In the genomic region with DNA sequence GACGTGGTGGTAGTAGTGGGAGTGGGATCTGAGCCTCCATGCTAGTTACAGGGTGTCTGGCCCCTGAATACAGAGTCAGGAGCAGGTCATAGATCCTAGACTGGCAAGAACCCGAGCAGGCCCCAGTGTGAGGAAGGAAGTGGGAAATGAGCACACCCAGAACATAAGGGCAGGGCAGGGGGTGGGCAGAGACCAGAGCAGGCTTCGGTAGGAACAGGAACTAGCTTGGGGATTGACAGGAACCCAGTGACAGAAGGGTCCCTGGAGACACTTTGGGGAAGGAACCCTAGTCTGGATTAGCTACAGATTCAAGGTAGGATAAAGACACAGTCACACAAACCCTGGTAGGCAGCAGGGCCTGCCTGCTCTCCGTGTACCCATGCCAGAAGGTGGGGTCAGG, we compare ENCODE assay signal across 8 mouse cellular contexts. TPM values are rescaled to one million over a fixed set of nuclear protein-coding genes. Genes with fewer than 3 reads are reported as not detected.
A peak's percentile ranks its signal among the peaks of the same experiment; 100 is the strongest.
DNase-seq lines count a peak whose midpoint lies in the region; ATAC-seq and TF ChIP-seq lines count a peak whose summit lies in the region.

No protein-coding gene starts in this region.

- H3K27ac ChIP-seq in MEL (ENCODE audit: control insufficient read depth, low read depth, low read length): peak overlapping the region; percentile 34
- peak overlapping the region; percentile 85 for H3K27ac ChIP-seq in kidney, adult 2 months (ENCODE audit: insufficient read depth, low read depth, low read length)
- H3K27ac ChIP-seq in lung, embryonic 15.5 days: peak overlapping the region; percentile 72

- H3K4me2 ChIP-seq in lung, embryonic 15.5 days: peak overlapping the region; percentile 90

- H3K79me2 ChIP-seq in MEL (ENCODE audit: control insufficient read depth, insufficient read depth, low read length, poor library complexity): no peaks in the 10 kb centered on the region

- H3K9ac ChIP-seq in MEL (ENCODE audit: control insufficient read depth, low read depth, low read length, poor library complexity, severe bottlenecking): peak overlapping the region; percentile 44
- H3K9ac ChIP-seq in lung, embryonic 15.5 days: no peak overlapping the region

- DNase-seq in B cell, adult 2 months: peak; percentile 31 to 43
- peak; percentile 84 for DNase-seq in MEL (ENCODE audit: low read depth, low spot score)
- peak; percentile 64 for DNase-seq in heart, adult 8-10 months (ENCODE audit: low spot score)
- peak; percentile 74 for DNase-seq in kidney, adult 2 months
- DNase-seq in retina, postnatal 1 day: peak; percentile 32
- no peak for DNase-seq in T-cell, adult 2 months (ENCODE audit: low spot score)
- no peak for DNase-seq in right cerebral cortex, adult 18-20 months

- WGBS in kidney, adult 2 months: 17% methylated on average over 4 of the region's 4 CpGs
- 22% methylated on average over 4 of the region's 4 CpGs for WGBS in lung, embryonic 15.5 days

- no peak for TF ChIP-seq CTCF in MEL (IDR thresholded peaks at IDR 0.05 in 2 of 3, conservative IDR thresholded peaks at IDR 0.05 in 1 of 3; ENCODE audit: control insufficient read depth in 1 of 3, insufficient read depth in 1 of 3, low read depth in 2 of 3, low read length in 3 of 3, poor library complexity in 1 of 3, severe bottlenecking in 1 of 3)
- no peak for TF ChIP-seq CTCF in kidney, adult 2 months (conservative IDR thresholded peaks at IDR 0.05; ENCODE audit: insufficient read depth, insufficient read length, low read depth, low read length)

- 0 out of 4 replicates have a peak, but pooled peaks of 1 of the 2 experiments have one; percentile 24 for TF ChIP-seq POLR2A in MEL (IDR thresholded peaks at IDR 0.05; ENCODE audit: control insufficient read depth in 1 of 2, insufficient read depth in 1 of 2, low read depth in 1 of 2, low read length in 2 of 2, poor library complexity in 1 of 2)
- no peak for TF ChIP-seq POLR2A in kidney, adult 2 months (IDR thresholded peaks at IDR 0.05; ENCODE audit: low read depth, low read length)

- H3K27me3 ChIP-seq in MEL (ENCODE audit: control insufficient read depth in 1 of 2, insufficient read depth in 2 of 2, low read length in 2 of 2): no peaks in the 10 kb centered on the region
- no peaks in the 10 kb centered on the region for H3K27me3 ChIP-seq in kidney, adult 2 months (replicated peaks; ENCODE audit: control insufficient read depth, insufficient read depth, low read length)
- H3K27me3 ChIP-seq in lung, embryonic 15.5 days: no peaks in the 10 kb centered on the region

- no peak for ATAC-seq in lung, embryonic 15.5 days (ENCODE audit: borderline replicate concordance, extremely low read depth, low FRiP score, low TSS enrichment)

- H3K36me3 ChIP-seq in MEL (ENCODE audit: control insufficient read depth in 1 of 2, insufficient read depth in 2 of 2, low read length in 2 of 2): peaks cover 0 to 17% of the 10 kb centered on the region in 2 experiments; a peak in 2 of 4 replicates
- H3K36me3 ChIP-seq in kidney, adult 2 months (ENCODE audit: control insufficient read depth, insufficient read depth, low read length): no peaks in the 10 kb centered on the region
- H3K36me3 ChIP-seq in lung, embryonic 15.5 days: no peaks in the 10 kb centered on the region

- peak overlapping the region; percentile 53 to 80 for H3K4me3 ChIP-seq in MEL (ENCODE audit: control insufficient read depth in 1 of 2, insufficient read depth in 1 of 2, low read depth in 2 of 2, low read length in 2 of 2)
- H3K4me3 ChIP-seq in kidney, adult 2 months (ENCODE audit: insufficient read depth, low read depth, low read length): peak overlapping the region; percentile 63
- peak overlapping the region; percentile 55 for H3K4me3 ChIP-seq in lung, embryonic 15.5 days

- no peak for TF ChIP-seq RAD21 in MEL (IDR thresholded peaks at IDR 0.05; ENCODE audit: low read depth, low read length)

- no peaks in the 10 kb centered on the region for H3K9me3 ChIP-seq in MEL (replicated peaks; ENCODE audit: insufficient read depth, low read length)
- H3K9me3 ChIP-seq in lung, embryonic 15.5 days: no peaks in the 10 kb centered on the region

- peaks cover 10 to 33% of the 10 kb centered on the region in 2 experiments for H3K4me1 ChIP-seq in MEL (ENCODE audit: control insufficient read depth in 1 of 2, insufficient read depth in 2 of 2, low read length in 2 of 2)
- H3K4me1 ChIP-seq in kidney, adult 2 months (ENCODE audit: control insufficient read depth, insufficient read depth, low read length): peaks cover 4% of the 10 kb centered on the region
- H3K4me1 ChIP-seq in lung, embryonic 15.5 days: peaks cover 31% of the 10 kb centered on the region

- no peak for TF ChIP-seq EP300 in MEL (IDR thresholded peaks at IDR 0.05; ENCODE audit: low read depth in 1 of 2, low read length in 2 of 2)

TF ChIP-seq in MEL, 35 proteins besides CTCF, POLR2A, EP300 and RAD21:
- 0 out of 2 replicates have a peak, but pooled peaks have one; percentile 65 for TF ChIP-seq ELF1 (IDR thresholded peaks at IDR 0.05; ENCODE audit: low read depth, low read length)
- TF ChIP-seq HCFC1 (IDR thresholded peaks at IDR 0.05; ENCODE audit: low read depth, low read length): peak; percentile 62
- TF ChIP-seq SIN3A (IDR thresholded peaks at IDR 0.05; ENCODE audit: low read length): peak; percentile 51; the same call in 1 of the 2 replicates
- TF ChIP-seq ZKSCAN1 (IDR thresholded peaks at IDR 0.05; ENCODE audit: low read depth, low read length): no peak
- TF ChIP-seq MAZ (IDR thresholded peaks at IDR 0.05; ENCODE audit: low read depth, low read length): no peak
- 0 out of 2 replicates have a peak, but pooled peaks have one; percentile 42 for TF ChIP-seq ETS1 (IDR thresholded peaks at IDR 0.05; ENCODE audit: low read depth, low read length)
- TF ChIP-seq MXI1 (IDR thresholded peaks at IDR 0.05; ENCODE audit: low read depth, low read length): peak; percentile 26; the same call in 1 of the 2 replicates
- 0 out of 2 replicates have a peak, but pooled peaks have one; percentile 16 for TF ChIP-seq GATA1 (IDR thresholded peaks at IDR 0.05; ENCODE audit: low read depth, low read length)
- no peak for TF ChIP-seq UBTF (IDR thresholded peaks at IDR 0.05; ENCODE audit: borderline replicate concordance, insufficient read depth, low read depth, low read length)

RNA-seq across cellular contexts. Expression of gene Fam214b, which starts 1.3 kb away (rescaled TPM):
- 0.95 and 1.3 TPM in 2 replicates for total RNA-seq in MEL (2012; rRNA removed)
- 1 to 10 TPM in 1 of 2 experiments, not detected in 1; 3.8 TPM for polyA plus RNA-seq in MEL (2012; ENCODE audit: insufficient read depth in 1 of 2, insufficient read length in 2 of 2, low read depth in 1 of 2, low replicate concordance in 2 of 2, missing spikeins in 1 of 2)
- 10 to 100 TPM; 25.7 to 34.1 (median 30.1) TPM for total RNA-seq in heart, adult 8-10 months (2022)
- polyA plus RNA-seq in kidney, adult 2 months (2012; rRNA removed): 14.4 and 15.6 TPM in 2 replicates
- 10.6 and 11.2 TPM in 2 replicates for polyA plus RNA-seq in lung, embryonic 15.5 days (2015; fragmentation: Nextera tagmentation; extraction: Ambion mirVana)

RNA-seq across cellular contexts. Expression of gene Stoml2, which starts 13.2 kb away (rescaled TPM):
- 384 and 391 TPM in 2 replicates for total RNA-seq in MEL (2012; rRNA removed)
- 100 to 1,000 TPM in 1 of 2 experiments, not detected in 1; 480 TPM for polyA plus RNA-seq in MEL (2012; ENCODE audit: insufficient read depth in 1 of 2, insufficient read length in 2 of 2, low read depth in 1 of 2, low replicate concordance in 2 of 2, missing spikeins in 1 of 2)
- 100 to 1,000 TPM; 104 to 110 (median 108) TPM for total RNA-seq in heart, adult 8-10 months (2022)
- 103 and 118 TPM in 2 replicates for polyA plus RNA-seq in kidney, adult 2 months (2012; rRNA removed)
- 321 and 331 TPM in 2 replicates for polyA plus RNA-seq in lung, embryonic 15.5 days (2015; fragmentation: Nextera tagmentation; extraction: Ambion mirVana)

RNA-seq across cellular contexts. Expression of gene Unc13b, which starts 14.1 kb away (rescaled TPM):
- total RNA-seq in MEL (2012; rRNA removed): 5.4 and 6.5 TPM in 2 replicates
- 1 to 10 TPM in 1 of 2 experiments, not detected in 1; 9.6 TPM for polyA plus RNA-seq in MEL (2012; ENCODE audit: insufficient read depth in 1 of 2, insufficient read length in 2 of 2, low read depth in 1 of 2, low replicate concordance in 2 of 2, missing spikeins in 1 of 2)
- total RNA-seq in heart, adult 8-10 months (2022): 10 to 100 TPM in 3 of 4 experiments, 1 to 10 TPM in 1; 7.7 to 11.7 (median 10.1) TPM
- polyA plus RNA-seq in kidney, adult 2 months (2012; rRNA removed): 5.0 and 5.5 TPM in 2 replicates
- polyA plus RNA-seq in lung, embryonic 15.5 days (2015; fragmentation: Nextera tagmentation; extraction: Ambion mirVana): 5.5 and 7.3 TPM in 2 replicates

RNA-seq across cellular contexts. Expression of gene Pigo, which starts 19.1 kb away (rescaled TPM):
- total RNA-seq in MEL (2012; rRNA removed): 22.3 TPM in 2 replicates
- polyA plus RNA-seq in MEL (2012; ENCODE audit: insufficient read depth in 1 of 2, insufficient read length in 2 of 2, low read depth in 1 of 2, low replicate concordance in 2 of 2, missing spikeins in 1 of 2): 10 to 100 TPM in 1 of 2 experiments, not detected in 1; 36.1 TPM
- total RNA-seq in heart, adult 8-10 months (2022): 10 to 100 TPM; 19.6 to 27.4 (median 23.6) TPM
- polyA plus RNA-seq in kidney, adult 2 months (2012; rRNA removed): 24.6 and 28.4 TPM in 2 replicates
- 19.0 and 22.1 TPM in 2 replicates for polyA plus RNA-seq in lung, embryonic 15.5 days (2015; fragmentation: Nextera tagmentation; extraction: Ambion mirVana)

RNA-seq across cellular contexts. Expression of gene Fancg, which starts 34.4 kb away (rescaled TPM):
- 10.1 and 11.4 TPM in 2 replicates for total RNA-seq in MEL (2012; rRNA removed)
- polyA plus RNA-seq in MEL (2012; ENCODE audit: insufficient read depth in 1 of 2, insufficient read length in 2 of 2, low read depth in 1 of 2, low replicate concordance in 2 of 2, missing spikeins in 1 of 2): 10 to 100 TPM in 1 of 2 experiments, not detected in 1; 24.6 TPM
- 1 to 10 TPM; 1.7 to 2.8 (median 2.2) TPM for total RNA-seq in heart, adult 8-10 months (2022)
- polyA plus RNA-seq in kidney, adult 2 months (2012; rRNA removed): 6.8 and 7.1 TPM in 2 replicates
- 20.8 and 20.9 TPM in 2 replicates for polyA plus RNA-seq in lung, embryonic 15.5 days (2015; fragmentation: Nextera tagmentation; extraction: Ambion mirVana)

Comparison
In these comparisons a context has a peak if more than half of its experiments do, and no peak if none do; other contexts are left out.
1. DNase-seq: peak in B cell, adult 2 months (2 of 2), MEL (single experiment), heart, adult 8-10 months (single experiment), kidney, adult 2 months (single experiment) and retina, postnatal 1 day (single experiment); none in T-cell, adult 2 months (single experiment) and right cerebral cortex, adult 18-20 months (single experiment).
2. H3K27ac ChIP-seq: peak in every context shown above with its lines; median percentile 85 in kidney, adult 2 months; 72 in lung, embryonic 15.5 days; 34 in MEL.
3. Peak in every context shown above with its lines, with median percentiles within 50 percentile points of each other: H3K4me3 ChIP-seq.